Mouse (Mus musculus): ENCODE results near the gene Dpysl5.
A peak's percentile ranks its signal among the peaks of the same experiment; 100 is the strongest.

Gene Dpysl5

DNA sequence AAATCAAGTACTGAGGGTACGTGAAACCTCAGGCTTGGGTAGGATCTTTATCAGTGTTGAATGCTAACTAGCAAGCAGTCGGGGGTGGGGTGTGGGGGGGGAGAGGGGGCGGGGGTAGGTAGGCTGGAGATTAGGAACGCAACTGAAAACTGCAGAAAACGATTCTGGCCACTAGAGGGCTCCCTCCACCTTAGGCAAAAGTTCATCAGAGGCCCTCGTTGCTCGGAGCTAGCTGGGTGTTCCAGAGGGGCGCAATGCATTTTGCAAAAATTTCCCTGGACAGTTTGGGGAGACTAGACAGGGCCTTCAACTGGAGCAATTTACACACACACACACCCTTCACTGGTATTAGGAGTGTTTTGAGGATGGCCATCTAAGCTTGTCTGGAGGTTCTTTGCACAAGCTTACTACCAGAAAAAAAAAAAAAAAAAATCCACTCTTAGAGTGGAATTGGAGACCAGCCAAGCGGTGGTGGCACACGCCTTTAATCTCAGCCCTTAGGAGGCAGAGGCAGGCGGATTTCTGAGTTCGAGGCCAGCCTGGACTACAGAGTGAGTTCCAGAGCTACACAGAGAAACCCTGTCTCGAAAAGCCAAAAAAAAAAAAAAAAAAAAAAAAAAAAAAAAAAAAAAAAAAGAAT lies 1.5 kb upstream of the Dpysl5 start:
- DNase-seq (ENCODE audit: low spot score) = peak; percentile 83

- peak; percentile 34 for DNase-seq (ENCODE audit: low spot score)
These were observed 878 bp upstream of the Dpysl5 start for GRCm38 (mm10) chr5:30710486-30710885.

DNA sequence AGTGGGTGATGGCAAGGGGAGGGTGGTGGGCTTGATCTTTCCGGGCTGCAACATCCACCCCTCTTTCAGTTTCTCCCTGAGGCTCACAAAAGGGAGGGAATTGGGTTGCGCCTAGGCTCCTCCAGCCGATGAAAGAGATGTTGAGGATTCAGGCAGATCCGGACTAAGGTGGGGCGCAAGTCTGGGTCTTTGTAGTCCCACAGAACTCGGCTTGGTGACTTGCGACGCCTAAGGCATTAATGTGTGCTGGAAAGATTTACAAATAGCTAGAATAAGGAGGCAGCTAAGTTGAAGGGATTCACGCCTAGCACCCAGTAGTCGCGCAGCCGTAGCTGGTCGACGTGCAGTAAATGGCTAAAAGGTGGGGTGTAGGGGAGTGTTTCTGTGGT lies 632 bp downstream of the Dpysl5 start:
- DNase-seq (ENCODE audit: low spot score) = no peak

- peak; percentile 21 for DNase-seq (ENCODE audit: low spot score)
These were observed 1.3 kb downstream of the Dpysl5 start for GRCm38 (mm10) chr5:30712441-30713298.

GRCm38 (mm10) chr5:30713299-30713675 lies 1.9 kb downstream of the Dpysl5 start:
- DNase-seq (ENCODE audit: low spot score) = peak; percentile 15

- DNase-seq (ENCODE audit: low spot score) = no peak
These were observed 2.3 kb downstream of the Dpysl5 start for GRCm38 (mm10) chr5:30713691-30714090.

DNA sequence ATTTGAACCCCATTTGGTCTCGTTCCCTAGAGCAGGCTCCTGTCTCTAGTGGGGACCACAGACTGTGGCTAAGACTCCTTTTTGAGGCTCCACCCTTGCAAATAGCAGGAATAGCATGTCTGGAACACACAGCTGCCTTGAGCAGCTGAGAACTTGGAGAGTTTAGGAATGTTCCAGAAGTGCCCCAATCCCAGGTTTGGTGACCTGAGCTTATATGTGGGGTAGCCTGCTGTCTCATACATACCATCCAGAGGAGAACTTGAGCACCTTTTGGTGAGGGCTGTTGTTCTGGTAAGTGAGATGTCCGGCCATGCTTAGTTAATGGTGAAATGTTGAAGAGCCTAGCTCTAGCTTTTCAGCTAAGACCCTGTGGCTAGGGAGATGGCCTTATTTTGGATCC lies 4.9 kb downstream of the Dpysl5 start:
- no peak for DNase-seq (ENCODE audit: low spot score)

- DNase-seq (ENCODE audit: low spot score) = no peak
These were observed 6.1 kb downstream of the Dpysl5 start for GRCm38 (mm10) chr5:30717506-30717905.

DNA sequence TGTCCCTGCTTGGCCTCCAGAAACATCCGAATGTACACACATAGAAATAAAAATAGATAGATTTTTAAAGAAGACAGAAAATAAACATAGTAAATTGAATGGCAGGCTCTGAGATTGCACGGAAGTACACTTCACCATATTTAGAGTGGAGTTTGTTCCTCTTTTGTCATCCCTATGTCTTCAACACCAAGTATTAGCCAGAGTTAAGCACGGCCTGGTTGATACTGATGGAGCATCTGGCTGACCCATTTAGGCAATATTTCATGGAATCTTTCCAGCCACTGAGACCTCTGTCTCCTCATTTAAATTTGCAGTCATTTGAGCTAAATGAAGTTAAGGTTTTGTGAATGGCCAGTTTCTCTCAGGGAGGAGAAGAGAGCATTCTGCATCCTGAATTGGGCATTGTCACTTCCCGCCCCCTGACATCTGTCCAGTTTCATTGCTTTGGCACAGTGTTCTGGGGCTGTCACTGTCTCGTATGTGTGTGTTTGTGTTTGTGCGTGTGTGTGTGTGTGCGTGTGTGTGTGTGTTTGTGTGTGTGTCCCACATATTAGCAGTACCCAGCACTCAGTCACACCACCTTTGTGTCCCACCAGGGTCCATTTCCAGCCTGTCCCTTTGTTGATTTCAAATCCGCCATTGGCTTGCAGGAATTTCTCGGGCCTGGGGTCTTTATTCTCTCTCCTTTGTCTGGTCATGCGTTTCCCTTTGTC lies 6.8 kb downstream of the Dpysl5 start:
- DNase-seq (ENCODE audit: low spot score) = peak; percentile 17

- peak; percentile 28 for DNase-seq (ENCODE audit: low spot score)
These were observed 10.6 kb downstream of the Dpysl5 start for GRCm38 (mm10) chr5:30721935-30722334.

DNA sequence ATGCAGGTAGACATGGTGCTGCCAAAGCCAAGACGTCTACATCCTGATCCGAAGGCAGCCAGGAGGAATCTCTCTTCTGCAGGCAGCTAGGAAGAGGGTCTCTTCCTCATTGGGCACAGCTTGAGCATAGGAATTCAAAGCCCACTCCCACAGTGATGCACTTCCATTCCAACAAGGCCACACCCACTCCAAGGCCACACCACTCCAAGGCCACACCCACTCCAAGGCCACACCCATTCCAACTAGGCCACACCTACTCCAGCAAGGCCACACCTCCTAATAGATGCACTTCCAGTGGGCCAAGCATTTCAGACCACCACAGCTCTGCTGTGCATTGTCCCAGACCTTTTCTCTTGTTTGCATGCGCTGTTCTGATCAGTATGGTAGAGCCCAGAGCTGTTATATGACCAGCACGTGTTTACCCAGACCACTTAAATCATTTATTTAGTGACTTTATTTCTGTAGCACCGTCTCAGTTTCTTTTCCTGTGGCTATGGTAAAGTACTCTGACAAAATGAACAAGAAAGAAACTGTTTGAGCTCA lies 14.9 kb downstream of the Dpysl5 start:
- no peak for DNase-seq (ENCODE audit: low spot score)

- DNase-seq (ENCODE audit: low spot score) = no peak
These were observed 21.1 kb downstream of the Dpysl5 start for GRCm38 (mm10) chr5:30732511-30732910.

DNA sequence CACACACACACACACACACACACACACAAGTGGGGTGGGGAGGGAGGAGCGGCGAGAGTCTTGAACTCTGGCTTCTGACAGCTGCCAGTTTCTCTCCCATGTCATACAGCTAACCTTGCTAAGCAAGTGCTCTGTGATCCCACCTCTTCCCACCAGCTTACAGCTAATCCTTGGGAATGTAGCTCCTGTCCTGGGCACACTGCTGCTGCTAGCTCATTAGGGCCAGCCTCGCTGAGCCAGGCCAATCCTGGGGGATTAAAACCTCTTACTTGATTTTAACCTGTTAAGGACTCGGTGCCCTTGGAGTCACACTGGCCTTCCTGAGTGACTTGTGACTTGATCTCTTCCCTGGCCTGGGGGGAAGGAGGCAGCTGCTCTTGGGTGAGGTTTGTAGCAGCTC lies 23.3 kb downstream of the Dpysl5 start:
- no peak for DNase-seq (ENCODE audit: low spot score)

DNA sequence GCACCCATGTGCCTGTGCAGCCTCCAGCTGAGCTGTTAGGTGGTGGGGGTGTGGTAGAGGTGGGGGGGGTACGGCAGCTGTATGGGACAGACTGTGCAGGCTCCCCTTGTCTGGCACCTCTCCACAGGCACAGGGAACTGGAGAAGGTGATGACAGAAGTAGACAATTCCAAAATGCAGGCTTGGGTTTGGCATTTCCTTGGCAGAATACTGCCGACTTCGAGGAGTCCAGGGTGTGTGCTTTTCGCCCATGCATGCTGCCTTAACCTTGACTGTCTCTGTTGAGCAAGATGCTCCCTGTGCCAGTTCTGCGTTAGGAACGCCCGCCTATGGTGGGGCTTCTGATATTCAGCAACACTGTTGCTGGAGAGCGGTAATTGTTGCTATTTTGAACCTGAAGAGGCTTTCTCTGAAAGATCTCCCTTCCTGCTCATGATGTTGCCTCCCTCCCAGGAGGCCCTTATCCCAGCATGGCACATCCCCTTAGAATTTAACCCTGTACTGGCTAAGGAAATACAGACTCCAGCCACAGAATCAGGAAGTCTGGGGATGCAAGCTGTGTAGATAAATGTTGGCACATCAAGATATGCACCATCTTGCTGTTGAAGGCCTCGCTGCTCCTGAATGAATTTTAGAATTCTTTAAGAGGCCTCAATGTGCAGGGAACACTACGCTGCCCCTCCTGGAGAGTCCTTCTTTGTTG lies 26.9 kb downstream of the Dpysl5 start:
- DNase-seq (ENCODE audit: low spot score) = no peak

- DNase-seq (ENCODE audit: low spot score) = peak; percentile 33
These were observed 28.2 kb downstream of the Dpysl5 start for GRCm38 (mm10) chr5:30739595-30739994.

GRCm38 (mm10) chr5:30749582-30750311 lies 38.4 kb downstream of the Dpysl5 start:
- DNase-seq (ENCODE audit: low spot score) = no peak

DNA sequence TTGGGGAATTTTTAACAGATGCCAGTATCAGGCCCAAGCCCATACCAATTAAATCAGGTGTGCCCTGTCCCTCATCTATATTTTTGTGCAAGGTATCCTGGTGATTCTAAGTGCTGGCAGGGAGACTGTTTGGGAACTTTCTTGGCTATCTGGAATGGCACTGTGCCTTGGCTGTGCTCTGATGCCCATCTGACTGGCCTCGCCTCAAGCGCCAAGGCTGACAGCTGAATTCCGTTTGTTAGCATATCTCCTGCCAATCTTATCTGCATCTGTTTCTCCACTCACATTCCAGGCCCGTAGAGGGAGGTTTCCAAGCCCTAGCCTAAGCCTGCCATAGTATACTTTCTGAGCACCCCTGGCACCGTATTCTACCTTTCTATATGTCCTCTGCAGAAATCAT lies 39.7 kb downstream of the Dpysl5 start:
- DNase-seq (ENCODE audit: low spot score) = no peak

GRCm38 (mm10) chr5:30753128-30753527 lies 41.8 kb downstream of the Dpysl5 start:
- no peak for DNase-seq (ENCODE audit: low spot score)

- peak; percentile 56 for DNase-seq (ENCODE audit: low spot score)
These were observed 43.9 kb downstream of the Dpysl5 start for GRCm38 (mm10) chr5:30755215-30755614.

DNA sequence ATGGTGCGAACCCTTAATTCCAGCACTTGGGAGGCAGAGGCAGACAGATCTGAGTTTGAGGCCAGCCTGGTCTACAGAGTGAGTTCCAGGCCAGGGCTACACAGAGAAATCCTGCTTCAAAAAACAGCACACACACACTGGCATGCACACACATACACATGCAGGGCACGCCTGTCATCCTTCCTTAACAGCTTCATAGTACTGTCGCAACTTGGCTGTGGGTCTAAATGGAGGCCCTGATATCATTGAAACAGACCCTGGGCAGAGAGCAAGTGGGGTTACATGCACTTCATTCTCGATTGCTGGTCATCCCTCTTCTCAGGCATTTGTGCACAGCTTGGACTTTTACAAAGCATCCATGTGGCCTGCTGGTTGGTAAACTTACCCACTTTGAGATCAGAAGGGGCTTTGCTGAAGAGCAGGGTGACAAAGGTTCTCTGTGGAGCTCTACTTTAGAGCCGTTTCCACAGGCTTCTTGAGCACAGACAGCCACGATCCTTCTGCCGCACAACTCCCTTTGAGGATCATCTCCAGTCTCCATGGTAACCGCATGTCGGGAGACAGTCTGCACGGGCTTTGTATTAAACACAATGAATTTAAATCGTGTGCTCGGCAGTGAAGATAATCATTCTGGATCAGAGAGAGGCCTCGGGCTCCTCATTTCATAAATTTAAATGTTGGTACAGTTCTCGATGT lies 51.6 kb downstream of the Dpysl5 start:
- DNase-seq (ENCODE audit: low spot score) = peak; percentile 42

GRCm38 (mm10) chr5:30763511-30763830 lies 52.1 kb downstream of the Dpysl5 start:
- DNase-seq (ENCODE audit: low spot score) = no peak

Measured in layer of hippocampus, adult 11-12 months (tissue).